ENCODE assay signal across 23 mouse cellular contexts in the genomic region with DNA sequence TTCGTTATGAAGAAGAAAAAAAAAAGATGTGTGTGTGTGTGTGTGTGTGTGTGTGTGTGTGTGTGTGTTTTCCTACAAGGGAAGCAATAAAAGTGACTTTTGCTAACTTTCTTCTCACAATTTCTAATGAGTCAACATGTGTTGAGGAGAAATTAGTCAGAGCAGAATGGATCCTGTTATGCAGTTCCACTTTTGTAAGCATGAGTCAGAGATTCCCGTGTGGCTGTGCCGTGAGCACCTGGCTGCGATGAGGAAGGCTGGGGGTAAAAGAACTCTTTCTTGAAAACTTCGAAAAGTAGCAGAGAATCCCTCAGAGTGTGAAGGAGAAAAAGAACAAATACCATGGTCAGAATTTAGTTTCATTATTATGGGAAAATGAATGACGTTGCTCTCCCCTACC.
"Had no signal": no experiment of that assay in that cellular context is flagged by ENCODE, and none has a peak within 500 bp of the region (broad histone marks: within the 10 kb centered on the region; RNA-seq: fewer than 3 reads in every experiment).

No protein-coding gene starts in this region.

- DNase-seq: kidney, adult 2 months; kidney, postnatal 14 days; kidney, postnatal 4 days; layer of hippocampus, adult 9-11 months; liver, postnatal 0 days; lung, embryonic 14.5 days; right cerebral cortex, postnatal 14 days; spleen, adult 18-20 months; thymus, adult 18-20 months; thymus, postnatal 36 days had no signal

- H3K9me3 ChIP-seq: limb, embryonic 15.5 days; neural tube, embryonic 13.5 days; stomach, embryonic 15.5 days had no signal

- H3K4me2 ChIP-seq: limb, embryonic 12.5 days; limb, embryonic 15.5 days; liver, embryonic 11.5 days; lung, embryonic 14.5 days; midbrain, embryonic 13.5 days; neural tube, embryonic 13.5 days; stomach, embryonic 15.5 days had no signal

- H3K27ac ChIP-seq: left cerebral cortex, adult 2 months; limb, embryonic 12.5 days; limb, embryonic 15.5 days; liver, embryonic 14.5 days; midbrain, embryonic 10.5 days; midbrain, embryonic 13.5 days; neural tube, embryonic 13.5 days; stomach, embryonic 15.5 days had no signal

- H3K36me3 ChIP-seq: limb, embryonic 12.5 days; limb, embryonic 15.5 days; midbrain, embryonic 10.5 days; midbrain, embryonic 13.5 days; neural tube, embryonic 13.5 days; stomach, embryonic 15.5 days had no signal

- H3K4me3 ChIP-seq: left cerebral cortex, adult 2 months; limb, embryonic 12.5 days; limb, embryonic 15.5 days; megakaryocyte, embryonic 14.5 days; midbrain, embryonic 10.5 days; midbrain, embryonic 13.5 days; myocyte; neural tube, embryonic 13.5 days; stomach, embryonic 15.5 days had no signal

- H3K27me3 ChIP-seq: limb, embryonic 12.5 days; limb, embryonic 15.5 days; megakaryocyte, embryonic 14.5 days; midbrain, embryonic 13.5 days; neural tube, embryonic 13.5 days; stomach, embryonic 15.5 days had no signal

- ATAC-seq: liver, postnatal 0 days; lung, postnatal 0 days; midbrain, embryonic 13.5 days; midbrain, embryonic 16.5 days had no signal

- H3K9ac ChIP-seq: limb, embryonic 12.5 days; limb, embryonic 15.5 days; liver, embryonic 14.5 days; liver, postnatal 0 days; lung, embryonic 14.5 days; midbrain, embryonic 13.5 days; neural tube, embryonic 13.5 days; stomach, embryonic 15.5 days had no signal

- H3K4me1 ChIP-seq: limb, embryonic 12.5 days; limb, embryonic 15.5 days; megakaryocyte, embryonic 14.5 days; midbrain, embryonic 10.5 days; midbrain, embryonic 13.5 days; neural tube, embryonic 13.5 days; stomach, embryonic 15.5 days had no signal
